Mouse (Mus musculus): ENCODE results near the gene Lpxn.
A peak's percentile ranks its signal among the peaks of the same experiment; 100 is the strongest.

- TF ChIP-seq FLI1 (IDR thresholded peaks at IDR 0.05; ENCODE audit: low read length) (no peak), GATA1 (IDR thresholded peaks at IDR 0.05; ENCODE audit: borderline replicate concordance, low read length) (peak; percentile 57; the same call in 1 of the 3 replicates)
Observed at GRCm38 (mm10) chr19:12833625-12834024, 37.6 kb downstream of the Lpxn start.

All from megakaryocyte, embryonic 14.5 days (primary cell).